Mouse (Mus musculus) natural killer cell, adult 2 months (primary cell): Measurements from ENCODE around the gene Tpcn1.

Experiments
- DNase-seq, 2 experiments: peaks; one replicate each; pipeline ENCODE4 v3.0.0; 2022; ENCODE audit warnings: low spot score in 2 of 2

Gene Tpcn1

DNA sequence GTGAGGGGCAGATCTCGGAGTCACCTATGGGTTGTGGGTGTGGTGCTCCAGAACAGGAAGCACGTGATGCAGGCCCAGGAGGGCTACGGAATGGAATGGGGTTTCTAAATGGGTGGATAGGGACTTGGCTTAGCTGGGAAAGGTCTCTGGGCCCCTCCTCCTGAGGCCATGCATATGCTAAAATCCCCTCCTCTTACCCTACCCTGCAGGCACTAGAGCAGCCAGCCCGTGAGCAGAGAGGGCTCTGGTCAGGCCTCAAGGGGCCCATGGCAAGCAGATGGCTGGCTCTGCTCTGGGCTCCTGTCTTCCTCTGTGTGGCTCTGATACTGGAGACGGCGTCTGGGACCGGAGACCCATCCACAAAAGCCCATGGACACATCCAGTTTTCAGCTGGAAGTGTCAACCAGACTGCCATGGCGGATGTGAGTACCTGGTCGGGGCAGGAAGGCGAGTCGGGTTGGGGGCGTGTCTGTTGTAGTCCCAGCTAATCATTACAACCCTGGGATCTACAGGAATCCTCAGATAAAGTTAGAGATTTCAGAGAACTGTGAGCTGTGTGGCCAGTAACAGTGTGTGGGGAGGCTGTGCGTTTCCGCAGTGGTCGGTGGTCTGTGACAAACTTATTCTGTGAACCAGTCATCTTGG is 75.4 kb downstream of the Tpcn1 start:
- no peak for DNase-seq

DNA sequence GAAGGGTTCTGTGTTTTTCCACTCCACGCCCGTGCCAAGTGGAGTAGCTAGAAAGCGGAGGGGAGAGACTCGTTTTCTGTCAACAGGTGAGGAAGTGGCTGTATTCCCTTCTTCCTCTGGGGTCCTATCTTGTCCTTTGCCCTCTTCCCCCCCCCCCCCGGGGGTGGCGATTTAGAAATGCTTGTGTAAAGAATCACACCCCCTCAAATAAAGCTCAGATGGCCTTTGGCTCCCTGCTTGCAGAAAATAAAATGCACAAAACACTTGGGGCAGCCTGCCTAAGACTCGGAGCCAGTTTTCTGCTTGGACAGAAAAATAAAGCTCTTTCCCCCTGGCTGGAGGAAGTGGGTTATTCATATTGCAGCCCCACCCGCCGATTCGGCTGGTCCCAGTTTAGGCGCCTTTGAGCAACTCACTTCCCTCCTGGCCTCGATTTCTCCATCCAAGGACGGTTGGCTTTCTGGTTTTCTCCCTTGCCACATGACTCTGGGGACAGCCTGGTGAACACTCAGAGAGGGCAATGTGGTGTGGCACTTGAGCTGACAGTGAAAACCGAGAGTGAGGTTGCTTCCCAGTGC is 76.7 kb downstream of the Tpcn1 start:
- no peak for DNase-seq

DNA sequence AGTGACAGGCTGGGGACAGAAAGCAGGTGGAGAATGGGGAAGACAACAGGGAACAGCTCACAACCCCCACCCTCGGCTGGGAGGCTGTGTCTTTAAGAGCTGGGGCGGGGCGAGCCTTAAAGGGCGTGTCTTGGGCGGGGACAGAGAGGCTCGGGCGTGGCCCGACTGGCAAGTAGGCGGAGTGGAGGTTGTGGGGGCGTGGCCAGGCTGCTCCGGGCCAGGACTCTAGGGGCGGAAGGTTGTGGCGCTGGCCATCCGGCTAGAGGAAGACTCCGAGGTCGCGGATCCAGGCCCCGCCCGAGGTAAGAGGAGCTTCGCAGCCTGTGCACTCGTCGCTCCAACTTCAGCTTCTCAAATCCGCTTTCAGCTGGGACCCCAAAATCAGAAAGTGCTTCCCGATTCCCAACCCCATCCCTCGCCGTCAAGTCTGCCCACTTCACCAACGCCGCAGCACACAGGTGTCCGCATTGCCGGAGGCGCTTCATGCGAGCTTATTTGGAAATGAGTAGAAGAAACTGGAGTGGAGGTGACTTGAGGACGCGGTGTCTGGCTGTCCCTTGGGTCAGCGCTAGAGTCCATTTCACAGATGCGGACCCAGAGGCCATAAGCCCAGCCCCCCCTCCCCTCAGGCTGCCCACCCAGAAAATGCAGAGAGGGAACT is 77.4 kb downstream of the Tpcn1 start, which contains the start of gene Slc8b1:
Gene Slc8b1, plus strand, starts transcription at position 187 of the 661 bp plus-strand sequence.
- DNase-seq = peak; percentile 96 to 97

DNA sequence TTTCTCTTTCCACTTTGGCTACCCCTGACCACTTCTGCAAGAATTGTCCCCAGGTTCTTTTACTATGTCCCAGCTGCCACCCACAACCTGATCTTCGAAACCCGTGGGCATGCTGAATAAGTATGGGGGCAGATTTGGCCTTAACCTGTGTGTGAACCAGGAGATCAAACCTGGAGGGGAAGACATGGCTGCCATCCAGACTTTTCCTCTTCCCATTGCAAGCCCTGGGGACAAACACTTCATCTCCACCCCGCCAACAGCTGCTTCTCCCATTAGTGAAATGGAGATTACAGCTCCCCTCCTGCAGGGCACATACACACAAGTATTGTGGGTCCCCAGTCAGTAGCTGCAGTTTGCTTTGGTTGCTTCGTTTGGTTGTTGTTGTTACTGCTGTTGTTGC is 81.2 kb downstream of the Tpcn1 start:
- no peak for DNase-seq

DNA sequence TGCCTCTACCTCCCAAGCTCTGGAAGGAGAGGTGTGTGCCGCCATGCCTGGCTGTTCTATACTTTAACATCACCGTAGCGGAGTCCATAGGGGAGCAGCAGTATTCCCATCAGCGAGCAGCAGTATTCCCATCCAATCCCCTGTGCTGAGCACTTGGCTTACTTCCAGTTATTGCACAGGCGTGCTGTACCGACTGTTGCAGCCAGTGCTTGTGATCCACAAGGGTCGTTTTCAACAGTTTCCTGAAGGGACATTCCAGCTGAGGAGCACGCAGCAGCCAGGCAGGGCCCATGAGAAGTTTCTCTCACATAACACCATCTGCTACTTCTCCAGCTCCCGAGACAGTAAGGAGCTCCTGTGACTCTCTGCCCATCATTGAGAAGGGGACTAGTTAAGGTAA is 82.0 kb downstream of the Tpcn1 start:
- DNase-seq = no peak

DNA sequence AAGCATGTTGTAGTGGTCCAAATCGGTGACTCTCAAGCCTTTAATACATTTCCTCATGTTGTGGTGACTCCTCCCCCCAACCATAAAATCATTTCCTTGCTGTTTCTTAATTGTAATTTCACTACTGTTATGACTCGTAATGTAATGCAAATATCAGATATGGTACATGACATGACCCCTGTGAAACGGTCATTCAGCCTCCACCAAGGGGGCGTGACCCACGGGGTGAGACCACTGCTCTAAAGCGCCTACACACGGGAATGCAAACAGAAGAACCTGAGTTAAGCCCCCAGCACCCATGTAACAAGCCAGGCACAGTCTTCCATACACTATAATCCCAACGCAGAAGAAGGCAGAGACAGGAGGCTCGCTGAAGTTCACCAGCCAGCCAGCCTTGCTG is 82.7 kb downstream of the Tpcn1 start:
- DNase-seq = no peak

DNA sequence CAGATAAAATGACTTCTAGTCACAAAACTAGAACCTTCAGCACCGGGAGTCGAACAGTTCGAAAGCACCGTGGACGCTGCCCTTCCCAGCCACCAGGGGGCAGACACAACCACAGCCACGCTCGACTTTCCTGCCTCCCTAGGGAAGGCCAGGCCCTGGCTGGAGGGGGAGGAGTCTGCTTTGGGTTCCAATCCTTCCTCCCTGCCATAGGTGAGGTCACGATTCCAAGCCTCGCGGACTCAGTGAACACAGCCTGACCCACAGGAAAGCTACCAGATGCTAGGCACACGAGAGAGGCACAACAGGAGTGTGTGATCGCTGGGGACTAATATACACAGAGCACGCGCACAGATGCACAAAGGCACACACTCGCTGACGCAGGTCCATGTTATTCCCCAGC is 83.1 kb downstream of the Tpcn1 start:
- peak; percentile 51 to 64 for DNase-seq

DNA sequence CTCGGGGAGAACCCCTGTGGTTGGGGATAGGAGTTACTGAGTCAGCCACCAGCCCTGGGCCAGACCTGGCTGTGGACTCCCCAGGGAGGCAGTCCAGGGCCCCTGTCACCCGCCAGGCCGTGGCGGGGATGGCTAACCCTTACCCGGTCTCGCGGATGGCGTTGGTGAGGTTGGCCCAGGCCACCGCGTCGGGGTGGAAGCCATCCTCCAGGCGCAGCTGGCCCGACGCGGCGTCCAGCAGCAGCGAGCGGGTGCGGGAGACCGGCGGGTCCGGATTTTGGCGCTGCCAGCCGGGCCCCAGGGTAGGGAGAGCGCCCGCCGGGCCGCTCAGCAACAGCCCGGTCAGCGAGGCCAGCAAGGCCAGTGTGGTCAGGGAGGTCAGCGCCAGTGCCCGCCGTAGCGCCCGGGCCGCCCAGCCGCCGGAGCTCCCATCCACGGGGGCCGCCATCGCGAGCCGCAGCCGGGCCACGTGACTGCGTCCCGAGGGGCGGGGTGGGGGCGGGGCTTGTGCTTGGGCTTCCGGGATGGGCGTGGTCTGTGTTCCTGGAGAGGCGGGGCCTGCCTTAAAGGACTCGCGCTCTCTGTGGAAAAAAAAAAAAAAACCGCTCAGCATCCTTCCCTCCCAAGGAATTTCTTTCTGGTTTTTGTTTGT is 85.2 kb downstream of the Tpcn1 start, which contains the start of gene Plbd2:
Gene Plbd2, minus strand, starts transcription at position 482 of the 652 bp plus-strand sequence.
- peak; percentile 68 to 77 for DNase-seq

DNA sequence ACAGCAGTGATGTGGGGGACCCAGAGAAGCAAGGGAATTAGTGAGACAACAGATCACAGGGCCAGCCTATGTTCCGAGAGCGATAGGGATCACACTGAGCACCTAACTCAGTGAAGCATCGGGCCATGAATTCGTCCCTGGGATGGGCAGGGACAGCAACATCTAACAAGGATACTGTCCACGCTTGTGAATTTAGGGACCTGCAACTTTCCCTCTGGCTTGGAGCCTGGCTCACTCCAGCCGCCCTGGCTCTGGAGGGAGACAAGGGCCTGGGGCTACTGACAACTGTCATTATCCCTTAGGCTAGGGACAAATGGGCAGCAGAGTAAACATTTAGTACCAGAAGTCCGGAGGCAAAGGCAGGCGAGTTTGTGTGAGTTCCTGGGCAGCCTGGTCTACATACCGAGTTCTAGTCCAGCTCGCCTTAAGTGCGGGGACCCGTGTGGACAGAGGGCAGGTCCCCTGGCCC is 85.8 kb downstream of the Tpcn1 start:
- DNase-seq = no peak

DNA sequence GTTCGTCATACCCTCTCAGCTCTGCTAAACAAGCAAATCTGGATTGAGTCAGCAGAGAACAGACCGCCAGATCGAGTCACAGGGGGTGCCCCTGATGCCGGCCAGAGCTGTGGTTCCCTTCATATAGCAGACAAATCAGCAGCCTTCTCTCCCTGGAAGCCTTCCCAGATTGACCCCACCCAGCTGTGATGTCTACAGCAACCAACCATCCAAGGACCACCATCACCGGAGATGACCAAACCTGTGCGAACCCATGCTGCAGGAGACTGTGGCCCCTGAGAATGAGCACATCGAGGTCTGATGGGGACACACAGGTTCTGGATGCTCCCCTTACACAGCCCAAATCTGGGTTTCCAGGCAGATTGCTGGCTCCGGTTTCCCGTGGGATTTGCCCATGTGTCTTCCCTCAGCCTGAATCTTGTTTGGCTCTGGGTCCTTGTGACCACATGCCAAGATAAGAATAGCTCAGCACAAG is 86.3 kb downstream of the Tpcn1 start:
- no peak for DNase-seq

DNA sequence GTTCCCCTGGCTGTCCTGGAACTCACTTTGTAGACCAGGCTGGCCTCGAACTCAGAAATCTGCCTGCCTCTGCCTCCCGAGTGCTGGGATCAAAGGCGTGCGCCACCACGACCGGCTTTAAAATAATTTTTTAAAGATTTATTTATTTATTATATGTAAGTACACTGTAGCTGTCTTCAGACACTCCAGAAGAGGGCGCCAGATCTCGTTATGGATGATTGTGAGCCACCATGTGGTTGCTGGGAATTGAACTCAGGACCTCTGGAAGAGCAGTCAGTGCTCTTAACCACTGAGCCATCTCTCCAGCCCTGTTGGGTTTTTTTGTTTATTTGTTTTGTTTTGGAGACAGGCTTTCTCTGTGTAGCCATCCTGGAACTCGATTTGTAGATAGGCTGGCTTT is 87.9 kb downstream of the Tpcn1 start:
- DNase-seq = peak in 1 of 2 experiments; percentile 36

DNA sequence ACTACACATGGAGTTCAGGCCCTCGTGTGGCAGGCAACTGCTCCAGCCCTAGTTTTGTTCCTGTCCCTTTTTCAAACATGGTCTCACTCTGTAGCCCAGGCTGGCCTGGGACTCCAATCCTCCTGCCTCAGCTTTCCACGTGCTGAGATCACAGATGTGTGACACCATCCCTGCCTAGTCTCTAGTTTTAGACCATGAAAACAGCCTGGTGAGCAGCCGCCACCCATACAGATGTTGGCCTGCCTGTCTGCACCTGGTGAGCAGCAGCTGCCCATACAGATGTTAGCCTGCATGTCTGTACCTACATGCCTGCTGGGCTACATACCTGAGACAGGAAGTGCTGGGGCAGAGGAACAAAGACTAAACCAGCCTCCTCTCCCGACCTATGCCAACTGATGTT is 89.3 kb downstream of the Tpcn1 start:
- no peak for DNase-seq

DNA sequence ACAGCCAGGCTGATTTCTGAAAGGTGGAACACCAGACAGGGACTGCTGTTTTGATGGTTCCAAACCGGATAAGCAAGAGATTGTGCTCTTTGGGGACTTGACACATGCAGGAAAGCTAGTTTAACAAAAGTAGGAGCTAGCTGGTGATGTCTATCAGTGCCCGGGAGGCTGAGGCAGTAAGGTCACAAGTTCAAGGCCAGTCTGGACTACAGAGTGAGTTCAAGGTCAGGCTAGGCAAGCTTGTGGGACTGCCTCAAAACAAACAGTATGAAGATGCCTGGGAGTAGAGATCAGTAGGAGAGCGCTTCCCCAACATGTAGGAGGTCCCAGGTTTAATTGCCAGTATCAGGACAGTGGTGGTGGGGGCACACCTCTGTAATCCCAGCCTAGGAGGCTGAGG is 91.4 kb downstream of the Tpcn1 start:
- DNase-seq = no peak

DNA sequence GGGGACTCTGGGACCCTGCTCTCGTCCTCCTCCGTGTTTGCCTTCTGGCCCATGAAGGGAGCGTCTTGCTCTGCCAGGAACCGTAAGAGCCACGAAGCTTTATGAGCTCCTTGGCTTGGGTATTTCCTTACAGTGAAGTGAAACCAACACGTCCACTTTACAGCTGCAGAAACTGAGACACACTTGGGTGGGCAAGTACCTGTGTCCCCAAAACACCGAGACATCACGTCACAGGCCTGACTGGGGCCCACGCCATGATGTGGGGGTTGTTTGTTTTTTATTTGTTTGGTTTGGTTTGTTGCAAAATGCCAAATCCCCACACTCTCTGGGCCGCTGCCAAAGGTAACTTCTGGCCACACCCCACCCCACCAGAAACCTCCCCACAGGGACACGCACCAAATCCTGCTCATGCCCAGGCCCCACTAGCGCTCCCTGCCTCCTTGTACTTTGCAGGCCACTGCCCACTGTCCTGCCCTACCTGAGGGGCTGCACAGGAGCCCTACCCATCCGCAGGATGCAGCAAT is 92.7 kb downstream of the Tpcn1 start:
- no peak for DNase-seq

DNA sequence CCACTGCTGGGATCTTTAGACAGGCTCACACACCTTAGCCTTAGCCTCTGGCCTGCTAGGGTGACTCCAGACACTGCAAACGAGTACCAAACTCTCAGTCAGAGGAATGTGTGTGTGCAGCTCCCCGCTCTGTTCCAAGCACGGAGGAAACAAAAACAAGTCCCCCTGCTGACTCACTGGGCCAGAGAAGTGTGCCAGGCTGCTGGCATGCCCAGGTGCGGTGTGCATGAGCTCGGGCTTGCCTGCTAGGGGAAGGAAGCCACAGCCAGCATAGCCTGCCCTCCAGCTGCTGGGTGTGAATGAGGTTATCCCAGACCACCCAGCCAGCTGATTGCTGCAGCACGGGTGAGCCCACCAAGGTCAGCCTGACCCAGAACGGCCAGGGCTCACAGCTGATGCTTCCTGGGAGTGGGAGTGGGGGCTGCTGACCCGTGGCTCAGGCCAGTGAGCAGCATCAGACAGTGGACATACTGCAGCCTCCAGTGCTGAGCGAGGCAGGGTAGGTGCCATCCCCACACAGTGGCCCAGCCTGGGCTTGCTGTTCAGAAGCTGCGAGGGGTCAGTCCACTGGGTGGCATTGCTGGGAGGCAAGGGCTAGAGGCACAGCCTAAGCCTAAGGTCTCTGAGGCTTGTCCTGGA is 93.3 kb downstream of the Tpcn1 start:
- DNase-seq = no peak

DNA sequence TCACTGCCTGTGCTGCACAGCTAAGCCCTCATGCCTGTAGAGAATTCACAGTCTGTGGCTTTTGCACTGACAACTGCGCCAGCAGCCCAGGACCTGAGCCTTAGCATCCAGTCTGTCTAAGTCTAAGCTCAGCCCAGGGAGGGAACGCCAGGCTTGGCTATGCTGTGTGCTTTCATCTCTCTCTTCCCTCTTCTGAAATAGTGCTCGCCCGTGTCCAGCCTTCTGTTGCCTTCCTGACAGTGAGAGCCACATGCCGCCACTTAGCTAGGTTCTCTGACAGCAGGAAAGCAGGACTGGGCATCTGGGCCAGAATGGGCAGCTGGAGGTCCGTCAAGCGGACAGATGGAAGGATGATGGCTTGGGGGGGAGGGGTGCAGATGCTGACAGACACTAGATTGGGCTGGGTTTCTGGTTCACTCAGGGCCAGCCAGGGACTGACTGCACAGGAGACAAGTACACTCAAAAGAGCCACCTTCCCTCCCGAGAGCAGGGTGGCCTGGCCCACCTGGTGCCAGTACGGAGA is 94.5 kb downstream of the Tpcn1 start:
- DNase-seq = no peak

DNA sequence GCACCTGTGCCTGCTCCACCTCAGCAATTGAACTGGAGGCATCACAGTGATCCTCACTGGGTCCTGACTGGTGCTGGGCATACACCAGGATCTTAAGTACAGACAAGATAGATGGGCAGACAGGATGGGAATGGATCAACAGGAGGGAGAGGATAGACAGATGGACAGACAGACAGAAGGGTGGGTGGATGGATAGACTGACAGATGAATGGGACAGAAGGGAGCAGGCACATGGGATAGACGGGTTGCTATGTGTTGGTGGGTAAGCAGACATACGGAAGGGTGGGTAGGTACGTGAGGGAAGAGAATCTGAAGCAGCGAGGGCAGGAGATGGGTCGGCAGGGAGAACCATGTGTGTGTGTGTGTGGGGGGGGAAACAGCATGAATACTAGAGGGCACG is 95.0 kb downstream of the Tpcn1 start:
- no peak for DNase-seq

DNA sequence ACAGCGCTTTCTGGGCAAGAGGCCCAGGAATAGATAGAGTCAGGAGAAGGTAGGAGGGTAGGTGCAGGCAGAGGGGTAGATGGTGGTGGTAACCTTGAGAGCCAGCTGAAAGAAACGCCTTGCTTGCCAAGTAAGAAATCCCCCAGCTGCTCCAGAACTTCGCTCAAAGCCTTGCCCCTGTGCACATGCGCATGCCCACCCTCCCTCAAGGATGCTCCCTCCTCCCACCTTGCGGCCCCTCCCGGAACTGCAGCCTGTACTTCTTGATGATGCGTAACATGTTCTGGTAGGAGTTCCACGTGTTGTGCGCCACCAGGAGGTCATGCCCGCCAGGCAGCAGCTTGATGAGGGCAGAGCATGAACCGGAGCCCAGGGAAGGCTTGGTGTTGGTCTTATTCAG is 96.0 kb downstream of the Tpcn1 start:
- DNase-seq = no peak

DNA sequence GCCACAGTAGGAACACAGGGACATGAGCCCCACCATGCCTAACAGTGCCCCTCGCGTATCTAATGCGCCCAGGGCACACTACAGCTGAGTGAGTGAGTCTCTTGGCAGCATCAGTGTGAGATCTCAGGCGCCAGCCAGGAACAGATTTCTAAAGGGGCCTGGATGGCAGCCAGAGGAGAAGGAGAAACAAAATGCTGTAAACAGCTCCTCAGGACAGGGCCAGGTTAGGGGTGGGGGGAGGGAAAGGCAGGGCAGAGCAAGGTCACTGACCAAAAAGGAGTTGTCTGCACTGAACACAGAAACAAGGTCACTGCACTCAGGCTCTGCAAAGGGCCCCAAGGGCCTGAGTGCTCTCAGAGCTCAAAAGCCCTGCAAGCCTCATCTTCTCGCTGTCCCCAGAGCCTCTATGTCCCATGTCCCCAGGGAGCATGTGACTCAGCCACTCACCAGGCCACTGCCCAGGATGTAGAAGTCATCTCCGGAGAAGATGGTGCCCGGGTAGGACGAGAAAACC is 97.7 kb downstream of the Tpcn1 start:
- DNase-seq = no peak

DNA sequence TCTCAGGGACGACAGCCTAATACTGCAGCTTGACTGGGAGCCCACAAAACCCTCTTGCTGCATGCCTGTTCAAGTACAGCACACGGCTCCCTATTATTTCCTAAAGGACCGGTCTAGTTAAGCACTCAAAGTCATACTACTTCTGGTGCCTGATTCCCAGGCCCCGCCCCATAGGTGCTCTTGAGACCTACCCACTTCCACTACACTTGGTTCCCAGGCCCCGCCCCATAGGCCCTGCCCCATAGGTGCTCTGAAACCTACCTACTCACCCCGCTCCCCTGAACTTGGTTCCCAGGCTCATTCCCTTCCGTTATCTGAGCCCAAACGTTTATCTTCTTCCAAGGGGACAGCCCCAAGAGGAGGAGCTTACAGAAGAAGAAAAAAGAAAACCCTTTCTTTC is 100.6 kb downstream of the Tpcn1 start:
- no peak for DNase-seq
